Mouse (Mus musculus) c-Kit-positive CD71-negative TER-119-negative erythroid progenitor cells, embryonic 14.5 days (primary cell): ENCODE data around the gene Klk10.

Source experiments
- DNase-seq: peaks from one replicate; pipeline ENCODE4 v3.0.0-alpha.2; 2013; ENCODE audit warnings: low read depth

Gene Klk10

GRCm38 (mm10) chr7:43796355-43796754 is 15.5 kb downstream of the Klk10 start:
- no peak for DNase-seq

- DNase-seq: peak; percentile 23
Observed at GRCm38 (mm10) chr7:43797333-43797769, 16.5 kb downstream of the Klk10 start, which contains the start of gene Klk8. Gene Klk8, plus strand, starts transcription at chr7:43797577.

GRCm38 (mm10) chr7:43797844-43798462 is 17.1 kb downstream of the Klk10 start:
- peak; percentile 16 for DNase-seq

GRCm38 (mm10) chr7:43799876-43800275 is 19.0 kb downstream of the Klk10 start:
- DNase-seq: no peak

- DNase-seq: no peak
Observed at GRCm38 (mm10) chr7:43810994-43811393, 30.2 kb downstream of the Klk10 start, which contains the start of gene Klk7. Gene Klk7, plus strand, starts transcription at chr7:43811294.

GRCm38 (mm10) chr7:43815211-43815610 is 34.4 kb downstream of the Klk10 start:
- no peak for DNase-seq

- no peak for DNase-seq
Observed at GRCm38 (mm10) chr7:43816746-43817145, 35.9 kb downstream of the Klk10 start.

GRCm38 (mm10) chr7:43821581-43821980 is 40.7 kb downstream of the Klk10 start:
- DNase-seq: no peak

GRCm38 (mm10) chr7:43824199-43824598 is 43.4 kb downstream of the Klk10 start, which contains the start of gene Klk6:
Gene Klk6, plus strand, starts transcription at chr7:43824499.
- no peak for DNase-seq

- DNase-seq: no peak
Observed at GRCm38 (mm10) chr7:43826056-43826455, 45.2 kb downstream of the Klk10 start.

- no peak for DNase-seq
Observed at GRCm38 (mm10) chr7:43827706-43828105, 46.9 kb downstream of the Klk10 start.

GRCm38 (mm10) chr7:43829006-43829405 is 48.2 kb downstream of the Klk10 start:
- no peak for DNase-seq
